Mouse (Mus musculus) yolk sac, embryonic 10.5 days (tissue): Measurements from ENCODE around the gene Basp1.

Source experiments
- DNase-seq: peaks from one replicate; pipeline ENCODE4 v3.0.0-alpha.2; 2017; ENCODE audit warnings: low spot score

Basp1 gene

GRCm38 (mm10) chr15:25363636-25364035 lies 49.9 kb downstream of the Basp1 start:
- DNase-seq: no peak

GRCm38 (mm10) chr15:25360825-25361224 lies 52.7 kb downstream of the Basp1 start:
- no peak for DNase-seq

GRCm38 (mm10) chr15:25358680-25359097 lies 54.9 kb downstream of the Basp1 start:
- no peak for DNase-seq

GRCm38 (mm10) chr15:25355339-25355738 lies 58.2 kb downstream of the Basp1 start:
- no peak for DNase-seq

- DNase-seq: no peak
Measured at GRCm38 (mm10) chr15:25354738-25355137, 58.8 kb downstream of the Basp1 start.

GRCm38 (mm10) chr15:25353498-25353897 lies 60.1 kb downstream of the Basp1 start:
- DNase-seq: no peak

GRCm38 (mm10) chr15:25343263-25343662 lies 70.3 kb downstream of the Basp1 start:
- DNase-seq: no peak

- no peak for DNase-seq
Measured at GRCm38 (mm10) chr15:25335277-25335676, 78.3 kb downstream of the Basp1 start.

GRCm38 (mm10) chr15:25331877-25332445 lies 81.6 kb downstream of the Basp1 start:
- DNase-seq: no peak

- no peak for DNase-seq
Measured at GRCm38 (mm10) chr15:25330946-25331345, 82.6 kb downstream of the Basp1 start.

GRCm38 (mm10) chr15:25322601-25323000 lies 91.0 kb downstream of the Basp1 start:
- no peak for DNase-seq

- DNase-seq: no peak
Measured at GRCm38 (mm10) chr15:25322111-25322510, 91.5 kb downstream of the Basp1 start.

GRCm38 (mm10) chr15:25321636-25322035 lies 91.9 kb downstream of the Basp1 start:
- DNase-seq: no peak

- no peak for DNase-seq
Measured at GRCm38 (mm10) chr15:25314471-25314870, 99.1 kb downstream of the Basp1 start.
